Comparison of ENCODE assay signal across 8 mouse cellular contexts in genomic region chr7:49190231-49190985, GRCm38 (mm10).
A peak's percentile ranks its signal among the peaks of the same experiment; 100 is the strongest.
DNase-seq lines count a peak whose midpoint lies in the region; ATAC-seq lines count a peak whose summit lies in the region.
"Had no signal": no experiment of that assay in that cellular context is flagged by ENCODE, and none has a peak within 500 bp of the region (broad histone marks: within the 10 kb centered on the region; RNA-seq: fewer than 3 reads in every experiment).

No protein-coding gene starts in this region.

- no peaks in the 10 kb centered on the region for H3K27me3 ChIP-seq in lung, embryonic 15.5 days
- H3K27me3 ChIP-seq in hindbrain, embryonic 16.5 days (replicated peaks; ENCODE audit: control insufficient read depth, insufficient read depth, low read length) = no peaks in the 10 kb centered on the region

- peaks cover 28% of the 10 kb centered on the region for H3K4me1 ChIP-seq in lung, embryonic 15.5 days
- peaks cover 44% of the 10 kb centered on the region for H3K4me1 ChIP-seq in hindbrain, embryonic 16.5 days (ENCODE audit: control insufficient read depth, insufficient read depth, low read depth, low read length)

- DNase-seq in lung, postnatal 14 days = no peak
- peak; percentile 84 for DNase-seq in cerebellum, adult 9-11 months
- peak; percentile 24 to 61 for DNase-seq in right cerebral cortex, postnatal 36 days (ENCODE audit: low spot score in 2 of 2)
- DNase-seq in yolk sac, embryonic 10.5 days (ENCODE audit: low spot score) = no peak
- no peak for DNase-seq in ovary, postnatal 36 days (ENCODE audit: low spot score)
- DNase-seq: thymus, adult 2 months had no signal

- ATAC-seq in lung, embryonic 15.5 days (ENCODE audit: borderline replicate concordance, extremely low read depth, low FRiP score, low TSS enrichment) = no peak
- no peak for ATAC-seq in hindbrain, embryonic 16.5 days

- H3K9ac ChIP-seq in lung, embryonic 15.5 days = no peak overlapping the region
- no peak overlapping the region for H3K9ac ChIP-seq in hindbrain, embryonic 16.5 days (ENCODE audit: low read depth, low read length)

- no peaks in the 10 kb centered on the region for H3K36me3 ChIP-seq in lung, embryonic 15.5 days
- H3K36me3 ChIP-seq in hindbrain, embryonic 16.5 days (ENCODE audit: control insufficient read depth, insufficient read depth, low read length) = no peaks in the 10 kb centered on the region

- H3K4me2 ChIP-seq in lung, embryonic 15.5 days = no peak overlapping the region
- H3K4me2 ChIP-seq in hindbrain, embryonic 16.5 days (ENCODE audit: low read length) = no peak overlapping the region; the same call in 1 of the 2 replicates

- 57% methylated on average over 4 of the region's 4 CpGs for WGBS in lung, embryonic 15.5 days
- 65% methylated on average over 4 of the region's 4 CpGs for WGBS in hindbrain, embryonic 16.5 days

- peak overlapping the region; percentile 58 for H3K27ac ChIP-seq in lung, embryonic 15.5 days
- H3K27ac ChIP-seq in hindbrain, embryonic 16.5 days (ENCODE audit: low read depth, low read length) = peak overlapping the region; percentile 84

- H3K4me3 ChIP-seq in lung, embryonic 15.5 days = no peak overlapping the region
- no peak overlapping the region for H3K4me3 ChIP-seq in hindbrain, embryonic 16.5 days (ENCODE audit: low read length)

- no peaks in the 10 kb centered on the region for H3K9me3 ChIP-seq in lung, embryonic 15.5 days
- no peaks in the 10 kb centered on the region for H3K9me3 ChIP-seq in hindbrain, embryonic 16.5 days (ENCODE audit: control insufficient read depth, low read length)

Comparison
In these comparisons a context has a peak if more than half of its experiments do, and no peak if none do; other contexts are left out.
1. DNase-seq: peak in cerebellum, adult 9-11 months (single experiment) and right cerebral cortex, postnatal 36 days (2 of 2); none in lung, postnatal 14 days (single experiment), yolk sac, embryonic 10.5 days (single experiment) and ovary, postnatal 36 days (single experiment).